Mouse (Mus musculus) G1E (cell line): ENCODE results near the gene Tarm1.

Experiments
- CTCF ChIP-seq: IDR thresholded peaks from 2 replicates; pipeline ENCODE4 v1.5.1; 2012; ENCODE audit warnings: low read depth, low read length, inconsistent platforms, mixed read lengths
- GATA1 ChIP-seq: IDR thresholded peaks from 2 replicates; pipeline ENCODE4 v1.6.1; 2012; ENCODE audit warnings: borderline replicate concordance, low read length, inconsistent platforms, mixed read lengths
- GATA2 ChIP-seq: IDR thresholded peaks from 2 replicates; pipeline ENCODE4 v1.6.1; 2012; ENCODE audit warnings: low read depth, low read length, inconsistent platforms, borderline replicate concordance

DNA sequence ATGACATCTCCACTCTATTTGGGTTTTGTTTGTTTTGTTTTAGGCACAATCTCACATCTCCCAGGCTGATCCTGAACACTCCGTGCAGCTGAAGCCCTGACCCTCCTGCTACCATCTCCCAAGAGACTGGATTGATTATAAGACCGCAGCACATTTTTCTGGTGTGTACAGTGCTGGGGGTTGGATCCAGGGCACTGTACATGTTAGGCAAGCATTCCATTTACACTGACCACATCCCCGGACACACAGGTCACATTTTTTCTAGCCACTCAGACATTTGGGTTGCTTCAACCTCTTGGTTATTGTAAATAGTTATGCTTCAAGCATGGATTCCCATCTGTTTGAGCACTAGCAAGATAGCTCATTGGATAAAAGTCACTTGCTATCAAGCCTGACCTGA lies 55.8 kb downstream of the Tarm1 start:
- TF ChIP-seq CTCF: no peak
- TF ChIP-seq GATA1: no peak
- TF ChIP-seq GATA2: no peak
